In genomic region chr3:105307676-105308075, GRCm38 (mm10) we compare ENCODE assay signal across 14 mouse cellular contexts.
DNase-seq lines count a peak whose midpoint lies in the region; ATAC-seq lines count a peak whose summit lies in the region.
"Had no signal": no experiment of that assay in that cellular context is flagged by ENCODE, and none has a peak within 500 bp of the region (broad histone marks: within the 10 kb centered on the region; RNA-seq: fewer than 3 reads in every experiment).

No protein-coding gene starts in this region.

- H3K9me3 ChIP-seq in midbrain, embryonic 10.5 days (replicated peaks): no peaks in the 10 kb centered on the region
- H3K9me3 ChIP-seq in midbrain, embryonic 11.5 days (ENCODE audit: control insufficient read depth, low read length): no peaks in the 10 kb centered on the region
- H3K9me3 ChIP-seq in embryonic facial prominence, embryonic 10.5 days: no peaks in the 10 kb centered on the region
- H3K9me3 ChIP-seq: heart, embryonic 10.5 days had no signal

- WGBS in midbrain, embryonic 10.5 days: 67% methylated on average over 2 of the region's 2 CpGs
- 52% methylated on average over 2 of the region's 2 CpGs for WGBS in midbrain, embryonic 11.5 days
- WGBS in embryonic facial prominence, embryonic 10.5 days: 63% methylated on average over 2 of the region's 2 CpGs

- ATAC-seq in midbrain, embryonic 11.5 days (ENCODE audit: low FRiP score): no peak
- ATAC-seq: Patski had no signal

- H3K4me3 ChIP-seq in midbrain, embryonic 10.5 days: no peak overlapping the region
- no peak overlapping the region for H3K4me3 ChIP-seq in midbrain, embryonic 11.5 days (ENCODE audit: low read depth, low read length)
- no peak overlapping the region for H3K4me3 ChIP-seq in embryonic facial prominence, embryonic 10.5 days
- H3K4me3 ChIP-seq: heart, embryonic 10.5 days had no signal

- peak; percentile 39 for DNase-seq in adrenal gland, postnatal 14 days
- DNase-seq in adrenal gland, postnatal 25 days: no peak
- DNase-seq in midbrain, embryonic 10.5 days (ENCODE audit: low spot score): peak; percentile 15
- no peak for DNase-seq in midbrain, embryonic 11.5 days (ENCODE audit: low spot score, missing footprints)
- peak; percentile 44 for DNase-seq in embryonic facial prominence, embryonic 10.5 days (ENCODE audit: low spot score)
- peak; percentile 66 for DNase-seq in retina, postnatal 1 day
- no peak for DNase-seq in c-Kit-positive CD71-positive TER-119-positive erythroid progenitor cells, embryonic 14.5 days (ENCODE audit: low spot score)
- no peak for DNase-seq in frontal cortex, postnatal 14 days (ENCODE audit: low spot score in 2 of 2)
- DNase-seq: B cell, adult 2 months; cerebellum, adult 8-10 months had no signal

- H3K9ac ChIP-seq in midbrain, embryonic 11.5 days (ENCODE audit: low read length): no peak overlapping the region
- H3K9ac ChIP-seq: hindbrain, embryonic 14.5 days; liver, embryonic 14.5 days had no signal

- peaks cover 11% of the 10 kb centered on the region; the same call in 1 of the 2 replicates for H3K4me1 ChIP-seq in midbrain, embryonic 10.5 days
- H3K4me1 ChIP-seq in midbrain, embryonic 11.5 days (ENCODE audit: control insufficient read depth, insufficient read depth, low read length): no peaks in the 10 kb centered on the region
- no peaks in the 10 kb centered on the region for H3K4me1 ChIP-seq in embryonic facial prominence, embryonic 10.5 days
- H3K4me1 ChIP-seq: heart, embryonic 10.5 days had no signal

- no peaks in the 10 kb centered on the region for H3K27me3 ChIP-seq in midbrain, embryonic 10.5 days (ENCODE audit: low read depth, poor library complexity, severe bottlenecking)
- no peaks in the 10 kb centered on the region for H3K27me3 ChIP-seq in midbrain, embryonic 11.5 days (ENCODE audit: control insufficient read depth, insufficient read depth, low read length)
- no peaks in the 10 kb centered on the region for H3K27me3 ChIP-seq in embryonic facial prominence, embryonic 10.5 days (replicated peaks; ENCODE audit: low read depth, poor library complexity, severe bottlenecking)
- H3K27me3 ChIP-seq: Patski had no signal

- H3K36me3 ChIP-seq in midbrain, embryonic 10.5 days: no peaks in the 10 kb centered on the region
- H3K36me3 ChIP-seq in midbrain, embryonic 11.5 days (ENCODE audit: control insufficient read depth, insufficient read depth, low read length): no peaks in the 10 kb centered on the region
- H3K36me3 ChIP-seq in embryonic facial prominence, embryonic 10.5 days (replicated peaks): no peaks in the 10 kb centered on the region
- H3K36me3 ChIP-seq: heart, embryonic 10.5 days had no signal

- H3K4me2 ChIP-seq in midbrain, embryonic 11.5 days: no peak overlapping the region
- H3K4me2 ChIP-seq: hindbrain, embryonic 14.5 days had no signal

- H3K27ac ChIP-seq in midbrain, embryonic 10.5 days (replicated peaks): no peak overlapping the region
- H3K27ac ChIP-seq in midbrain, embryonic 11.5 days (ENCODE audit: low read depth, low read length): no peak overlapping the region
- H3K27ac ChIP-seq in embryonic facial prominence, embryonic 10.5 days (replicated peaks): no peak overlapping the region
- H3K27ac ChIP-seq: heart, embryonic 10.5 days; hindbrain, embryonic 14.5 days; liver, embryonic 14.5 days had no signal

Comparison
In these comparisons a context has a peak if more than half of its experiments do, and no peak if none do; other contexts are left out.
1. DNase-seq: peak in adrenal gland, postnatal 14 days (single experiment), midbrain, embryonic 10.5 days (single experiment), embryonic facial prominence, embryonic 10.5 days (single experiment) and retina, postnatal 1 day (single experiment); none in adrenal gland, postnatal 25 days (single experiment), midbrain, embryonic 11.5 days (single experiment), c-Kit-positive CD71-positive TER-119-positive erythroid progenitor cells, embryonic 14.5 days (single experiment) and frontal cortex, postnatal 14 days (0 of 2).